Mouse (Mus musculus) intestine, embryonic 16.5 days (tissue): ENCODE measurements around the gene Gas6. TPM values are rescaled to one million over a fixed set of nuclear protein-coding genes. Genes with fewer than 3 reads are reported as not detected.

ENCODE experiments used
- ATAC-seq: fragments of 200-750 bp; cut with Nextera tagmentation; 2 replicates; pipeline ENCODE4 v1.8.0; 2017; ENCODE audit warnings: moderate TSS enrichment, moderate library complexity
- H3K27ac ChIP-seq: fragments of 300-500 bp; sonication (generic); 2 replicates; pipeline ENCODE4 v1.5.1; 2014; ENCODE audit warnings: mild to moderate bottlenecking, low read length
- H3K27me3 ChIP-seq: fragments of 300-500 bp; sonication (generic); replicated peaks from 2 replicates; pipeline ENCODE4 v1.6.1; 2014; ENCODE audit warnings: low read length, control low read depth, mixed read lengths; ENCODE audit not compliant: control insufficient read depth, insufficient read depth
- H3K36me3 ChIP-seq: fragments of 300-500 bp; sonication (generic); 2 replicates; pipeline ENCODE4 v1.6.1; 2014; ENCODE audit warnings: low read length, control low read depth; ENCODE audit not compliant: control insufficient read depth, insufficient read depth
- H3K4me1 ChIP-seq: fragments of 300-500 bp; sonication (generic); 2 replicates; pipeline ENCODE4 v1.6.1; 2014; ENCODE audit warnings: low read length, control low read depth, mixed read lengths; ENCODE audit not compliant: control insufficient read depth, insufficient read depth
- H3K4me2 ChIP-seq: fragments of 300-500 bp; sonication (generic); 2 replicates; pipeline ENCODE4 v1.6.1; 2014; ENCODE audit warnings: low read depth, low read length, control low read depth
- H3K4me3 ChIP-seq: fragments of 300-500 bp; sonication (generic); 2 replicates; pipeline ENCODE4 v1.5.1; 2014; ENCODE audit warnings: mild to moderate bottlenecking, low read length
- H3K9ac ChIP-seq: fragments of 300-500 bp; sonication (generic); 2 replicates; pipeline ENCODE4 v1.6.1; 2014; ENCODE audit warnings: low read depth, low read length
- H3K9me3 ChIP-seq: fragments of 300-500 bp; sonication (generic); 2 replicates; pipeline ENCODE4 v1.6.1; 2016; ENCODE audit warnings: low read length, control low read depth; ENCODE audit not compliant: control insufficient read depth
- WGBS: fragments of 180-500 bp; shearing (Covaris S2); extraction: QIAGEN DNeasy Blood & Tissue Kit; methylation state at CpG from one replicate; pipeline ENCODE4 v1.1.7; 2014; 5-methylcytosine and 5-hydroxymethylcytosine counted together
- polyA plus RNA-seq: library from polyadenylated mRNA; unstranded; fragments of >200 nt; fragmentation: Nextera tagmentation; extraction: Ambion mirVana; gene quantifications from 2 replicates; pipeline ENCODE4 v1.2.1, GENCODE M21; 2015

The Gas6 gene
- polyA plus RNA-seq, 1 experiment from 2014 or later, result 55.8 TPM

- Histone ChIP-seq H3K4me2 (no peak overlapping the region), H3K4me3 (no peak overlapping the region), H3K9me3 (no peaks in the 10 kb centered on the region), H3K9ac (no peak overlapping the region), H3K27me3 (no peaks in the 10 kb centered on the region), H3K4me1 (no peaks in the 10 kb centered on the region), H3K27ac (no peak overlapping the region), H3K36me3 (no peaks in the 10 kb centered on the region)
- ATAC-seq, result peak; percentile 19; the same call in 1 of the 2 replicates
- WGBS, result 65% methylated on average over 8 of the region's 8 CpGs
Observed at GRCm38 (mm10) chr8:13454341-13455113, 39.8 kb downstream of the Gas6 start.

- no peak overlapping the region for H3K4me3 ChIP-seq
- WGBS, result 60% methylated on average over 6 of the region's 6 CpGs
Observed at GRCm38 (mm10) chr8:13451747-13452277, 42.5 kb downstream of the Gas6 start.

GRCm38 (mm10) chr8:13448145-13448544, 46.1 kb downstream of the Gas6 start:
- no peak for ATAC-seq
- H3K4me3 ChIP-seq, result no peak overlapping the region
- H3K36me3 ChIP-seq, result no peaks in the 10 kb centered on the region
- no peaks in the 10 kb centered on the region for H3K27me3 ChIP-seq
- H3K27ac ChIP-seq, result no peak overlapping the region
- no peak overlapping the region for H3K4me2 ChIP-seq
- no peaks in the 10 kb centered on the region for H3K9me3 ChIP-seq
- H3K9ac ChIP-seq, result no peak overlapping the region
- WGBS, result 56% methylated on average over 4 of the region's 4 CpGs
- no peaks in the 10 kb centered on the region for H3K4me1 ChIP-seq

More at GRCm38 (mm10) chr8:13451747-13452277, 42.5 kb downstream of the Gas6 start:
- H3K27me3 ChIP-seq, result no peaks in the 10 kb centered on the region
- H3K9me3 ChIP-seq, result no peaks in the 10 kb centered on the region
- no peak overlapping the region for H3K4me2 ChIP-seq
- H3K4me1 ChIP-seq, result no peaks in the 10 kb centered on the region
- no peaks in the 10 kb centered on the region for H3K36me3 ChIP-seq
- ATAC-seq, result 0 out of 2 replicates have a peak, but pooled peaks have one; percentile 49
- no peak overlapping the region for H3K9ac ChIP-seq
- H3K27ac ChIP-seq, result no peak overlapping the region

DNA sequence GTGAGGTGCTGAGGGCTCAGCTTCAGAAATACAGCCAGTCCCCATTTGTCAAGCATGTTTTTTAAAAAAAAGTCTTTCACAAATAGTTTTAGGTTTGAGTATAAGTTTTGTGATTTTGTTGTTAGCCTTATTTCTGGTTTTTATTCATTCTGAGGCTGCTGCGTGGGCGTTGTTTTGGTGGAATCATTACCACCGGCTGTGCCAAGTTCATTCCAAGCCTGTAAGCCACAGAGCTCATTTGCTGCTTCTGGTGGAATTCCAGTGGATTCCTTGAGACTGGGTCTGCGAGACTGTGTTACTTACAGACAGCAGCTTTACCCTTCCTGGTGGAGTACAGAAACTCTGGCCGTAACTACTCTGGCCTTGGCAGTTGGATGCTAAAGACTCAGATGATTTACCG, 47.8 kb downstream of the Gas6 start:
- no peaks in the 10 kb centered on the region for H3K4me1 ChIP-seq
- H3K9ac ChIP-seq, result no peak overlapping the region
- no peak overlapping the region for H3K4me3 ChIP-seq
- H3K27me3 ChIP-seq, result no peaks in the 10 kb centered on the region
- H3K36me3 ChIP-seq, result no peaks in the 10 kb centered on the region
- WGBS, result 94% methylated on average over 6 of the region's 6 CpGs
- H3K9me3 ChIP-seq, result no peaks in the 10 kb centered on the region
- no peak for ATAC-seq
- H3K27ac ChIP-seq, result no peak overlapping the region
- H3K4me2 ChIP-seq, result no peak overlapping the region

GRCm38 (mm10) chr8:13442152-13442551, 52.1 kb downstream of the Gas6 start:
- Histone ChIP-seq H3K36me3 (no peaks in the 10 kb centered on the region), H3K4me3 (no peak overlapping the region), H3K27ac (no peak overlapping the region), H3K9me3 (no peaks in the 10 kb centered on the region), H3K9ac (no peak overlapping the region), H3K27me3 (0 out of 2 replicates have a peak, but pooled peaks cover under 1% of the 10 kb centered on the region), H3K4me1 (no peaks in the 10 kb centered on the region), H3K4me2 (no peak overlapping the region)
- 89% methylated on average over 2 of the region's 2 CpGs for WGBS
- no peak for ATAC-seq

DNA sequence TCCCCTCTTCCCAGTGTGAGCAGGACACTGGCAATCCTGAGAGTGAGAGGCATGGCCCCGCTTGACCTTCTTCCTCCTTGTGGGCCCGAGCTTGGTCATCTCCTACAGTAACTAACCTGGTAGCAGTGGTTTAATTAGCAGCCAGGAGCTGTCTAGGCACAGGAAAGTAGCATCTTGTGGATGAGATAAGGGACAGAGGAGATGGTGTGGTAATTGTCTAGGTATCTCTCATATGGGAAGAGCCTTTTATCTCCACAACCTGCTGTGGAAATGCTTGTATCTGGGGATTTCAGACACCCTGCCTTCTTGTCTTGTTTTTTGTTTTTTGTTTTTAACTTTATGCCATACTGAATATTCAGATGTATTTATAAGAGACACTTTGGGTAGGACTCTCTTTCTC, 56.8 kb downstream of the Gas6 start:
- Histone ChIP-seq H3K4me2 (no peak overlapping the region), H3K9me3 (no peaks in the 10 kb centered on the region), H3K9ac (no peak overlapping the region), H3K4me3 (no peak overlapping the region), H3K36me3 (no peaks in the 10 kb centered on the region), H3K4me1 (no peaks in the 10 kb centered on the region), H3K27me3 (peaks cover 28% of the 10 kb centered on the region), H3K27ac (no peak overlapping the region)
- 72% methylated on average over 2 of the region's 2 CpGs for WGBS
- no peak for ATAC-seq

DNA sequence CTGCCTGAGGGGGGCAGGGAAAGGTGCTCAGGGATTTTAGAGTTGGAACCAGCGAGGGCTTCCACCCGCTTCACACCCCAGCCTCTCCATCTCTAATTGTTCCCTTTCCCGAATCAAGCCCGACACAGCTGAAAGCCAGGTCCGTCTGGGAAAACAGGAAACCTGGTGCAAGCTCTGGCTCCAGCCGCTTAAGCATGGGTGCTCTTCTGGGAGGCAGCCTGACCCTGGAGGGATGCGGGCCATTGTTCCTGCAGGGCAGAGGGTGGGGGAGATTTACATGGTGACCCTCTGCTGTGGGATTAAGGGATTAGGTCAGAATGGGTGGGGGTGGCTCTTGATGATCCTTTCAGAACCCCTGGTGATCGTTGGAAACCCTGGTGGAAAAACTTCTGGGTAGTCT, 58.2 kb downstream of the Gas6 start:
- no peaks in the 10 kb centered on the region for H3K9me3 ChIP-seq
- H3K4me3 ChIP-seq, result peak overlapping the region; percentile 18; the same call in 1 of the 2 replicates
- no peak overlapping the region for H3K9ac ChIP-seq
- no peak overlapping the region for H3K27ac ChIP-seq
- peaks cover 28% of the 10 kb centered on the region for H3K27me3 ChIP-seq
- H3K4me2 ChIP-seq, result no peak overlapping the region
- no peaks in the 10 kb centered on the region for H3K36me3 ChIP-seq
- 13% methylated on average over 8 of the region's 8 CpGs for WGBS
- H3K4me1 ChIP-seq, result no peaks in the 10 kb centered on the region
- no peak for ATAC-seq

- Histone ChIP-seq H3K4me1 (no peaks in the 10 kb centered on the region), H3K27me3 (peaks cover 28% of the 10 kb centered on the region), H3K9me3 (no peaks in the 10 kb centered on the region), H3K36me3 (no peaks in the 10 kb centered on the region), H3K27ac (no peak within 1 kb of the TSS), H3K4me2 (no peak within 1 kb of the TSS), H3K4me3 (peak within 1 kb of the TSS; percentile 18), H3K9ac (0 out of 2 replicates have a peak within 1 kb of the TSS, but pooled peaks have one; percentile 19)
- ATAC-seq, result no peak
- 19% methylated on average over 10 of the region's 10 CpGs for WGBS
Observed at GRCm38 (mm10) chr8:13434889-13435288, 59.4 kb downstream of the Gas6 start, which contains the start of gene Tmem255b. TSS of gene Tmem255b (plus strand) at chr8:13435189.

DNA sequence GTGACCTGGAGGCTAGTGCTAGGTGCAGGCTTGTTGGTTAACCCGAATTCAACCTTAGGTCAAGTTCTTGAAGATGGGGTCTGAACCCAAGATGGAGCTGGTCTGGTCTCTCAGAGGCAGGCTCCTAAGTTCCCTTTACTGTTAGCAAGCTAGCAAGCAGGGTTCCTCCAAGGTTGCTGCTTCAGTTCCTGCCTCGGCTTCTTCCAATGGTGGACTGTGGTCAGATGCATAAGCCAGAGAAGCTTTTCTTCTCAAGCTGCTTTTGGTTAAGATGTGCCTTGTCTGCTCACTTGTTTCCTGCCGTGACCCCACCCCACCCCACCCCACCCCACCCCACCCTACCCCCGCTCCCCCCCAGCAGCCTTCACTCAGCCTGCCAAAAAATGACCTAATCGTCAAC, 61.2 kb downstream of the Gas6 start:
- no peak overlapping the region for H3K4me3 ChIP-seq
- H3K4me1 ChIP-seq, result no peaks in the 10 kb centered on the region
- no peak overlapping the region for H3K9ac ChIP-seq
- WGBS, result 78% methylated on average over 5 of the region's 5 CpGs
- no peaks in the 10 kb centered on the region for H3K9me3 ChIP-seq
- no peak overlapping the region for H3K27ac ChIP-seq
- peaks cover 28% of the 10 kb centered on the region for H3K27me3 ChIP-seq
- no peak overlapping the region for H3K4me2 ChIP-seq
- no peaks in the 10 kb centered on the region for H3K36me3 ChIP-seq
- no peak for ATAC-seq
